Mouse (Mus musculus): ENCODE data around the gene Gstm5. TPM values are rescaled to one million over a fixed set of nuclear protein-coding genes. Genes with fewer than 3 reads are reported as not detected.

Gene Gstm5
- 217 TPM in 2 replicates for polyA plus RNA-seq (2016; fragmentation: Nextera tagmentation; extraction: Ambion mirVana)

DNA sequence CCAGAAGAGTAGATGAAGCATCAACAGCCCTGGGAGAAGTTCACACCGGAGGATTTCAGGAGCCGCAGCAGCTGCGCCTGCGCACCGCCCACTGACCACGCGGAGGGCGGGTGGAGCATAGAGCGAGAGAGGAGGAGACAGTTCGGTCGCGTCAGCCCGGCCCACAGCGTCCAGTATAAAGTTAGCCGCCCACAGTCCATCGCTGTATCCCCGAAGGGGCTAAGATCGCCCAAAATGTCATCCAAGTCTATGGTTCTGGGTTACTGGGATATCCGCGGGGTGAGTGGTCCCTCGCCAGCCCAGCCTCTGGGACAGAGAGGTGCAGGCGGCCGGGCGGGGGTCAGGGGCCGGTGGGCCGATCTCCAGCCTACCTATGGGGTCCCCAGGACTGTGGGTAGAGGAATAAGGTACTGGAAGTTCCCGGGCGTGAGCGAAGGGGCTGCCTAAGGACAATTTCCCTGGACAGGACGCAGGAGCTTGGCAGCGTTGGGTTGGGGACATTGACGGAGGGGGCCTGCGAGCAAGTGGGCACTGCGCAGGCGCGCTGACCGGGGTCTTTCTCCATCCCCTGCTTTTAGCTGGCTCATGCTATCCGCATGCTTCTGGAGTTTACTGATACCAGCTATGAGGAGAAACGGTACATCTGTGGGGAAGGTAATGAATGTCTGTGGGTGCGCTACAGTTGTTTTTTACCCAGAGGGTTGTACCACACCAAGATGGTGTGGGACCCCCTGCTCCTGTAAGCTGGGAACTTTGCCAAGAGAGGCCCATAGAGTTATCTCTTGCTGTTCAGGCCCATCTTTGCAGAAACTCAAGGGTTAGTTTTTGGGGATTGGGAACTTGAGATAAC, at the start of gene Gstm5:
TSS of gene Gstm5 (plus strand) at position 102 of the 850 bp plus-strand sequence.
- H3K27ac ChIP-seq = peak within 1 kb of the TSS; percentile 50; the same call in 1 of the 2 replicates
- 7% methylated on average over 40 of the region's 40 CpGs for WGBS

DNA sequence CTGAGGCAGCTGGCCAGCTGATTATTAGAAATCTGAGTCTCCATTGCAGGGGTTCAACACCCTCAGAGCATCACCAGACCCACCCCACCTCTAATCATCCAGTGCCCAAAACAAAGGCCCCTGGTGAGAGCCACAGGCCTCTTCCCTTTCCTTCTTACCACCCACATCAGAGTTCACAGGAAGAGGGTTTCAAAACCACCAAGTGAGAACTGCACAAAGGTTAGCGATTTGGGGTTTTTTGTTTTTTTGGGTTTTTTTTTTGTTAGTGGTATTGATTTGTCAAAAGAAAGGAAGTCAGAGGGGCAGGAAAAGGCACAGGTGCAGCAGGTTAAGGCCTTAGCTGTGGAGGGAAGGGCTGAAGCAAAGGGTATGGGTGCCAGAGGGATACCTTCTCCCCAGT, 49.4 kb upstream of the Gstm5 start:
- Histone ChIP-seq H3K4me3 (replicated peaks) (no peak overlapping the region), H3K9ac (replicated peaks) (no peak overlapping the region), H3K4me1 (replicated peaks) (peaks cover 43% of the 10 kb centered on the region), H3K36me3 (no peaks in the 10 kb centered on the region), H3K9me3 (no peaks in the 10 kb centered on the region), H3K27me3 (no peaks in the 10 kb centered on the region), H3K4me2 (no peak overlapping the region), H3K27ac (no peak overlapping the region)
- 81% methylated on average over 1 of the region's 1 CpGs for WGBS
- ATAC-seq (ENCODE audit: insufficient number of reproducible peaks, insufficient read depth, low FRiP score, low TSS enrichment, low read depth) = no peak

More for the DNA sequence above, at the start of gene Gstm5:
- Histone ChIP-seq H3K4me2 (peak within 1 kb of the TSS; percentile 60), H3K4me1 (replicated peaks) (peaks cover 13% of the 10 kb centered on the region), H3K27me3 (no peaks in the 10 kb centered on the region), H3K9me3 (no peaks in the 10 kb centered on the region), H3K36me3 (peaks cover 24% of the 10 kb centered on the region), H3K9ac (replicated peaks) (peak within 1 kb of the TSS; percentile 76), H3K4me3 (replicated peaks) (peak within 1 kb of the TSS; percentile 61)
- peak; percentile 92 for ATAC-seq (ENCODE audit: insufficient number of reproducible peaks, insufficient read depth, low FRiP score, low TSS enrichment, low read depth)

- Histone ChIP-seq H3K9ac (replicated peaks) (no peak overlapping the region), H3K4me3 (replicated peaks) (no peak overlapping the region), H3K9me3 (no peaks in the 10 kb centered on the region), H3K36me3 (no peaks in the 10 kb centered on the region), H3K4me2 (no peak overlapping the region), H3K4me1 (replicated peaks) (peaks cover 44% of the 10 kb centered on the region), H3K27me3 (no peaks in the 10 kb centered on the region), H3K27ac (no peak overlapping the region)
- ATAC-seq (ENCODE audit: insufficient number of reproducible peaks, insufficient read depth, low FRiP score, low TSS enrichment, low read depth) = no peak
- 92% methylated on average over 3 of the region's 3 CpGs for WGBS
Measured at GRCm38 (mm10) chr3:107846835-107847234, 48.8 kb upstream of the Gstm5 start.

DNA sequence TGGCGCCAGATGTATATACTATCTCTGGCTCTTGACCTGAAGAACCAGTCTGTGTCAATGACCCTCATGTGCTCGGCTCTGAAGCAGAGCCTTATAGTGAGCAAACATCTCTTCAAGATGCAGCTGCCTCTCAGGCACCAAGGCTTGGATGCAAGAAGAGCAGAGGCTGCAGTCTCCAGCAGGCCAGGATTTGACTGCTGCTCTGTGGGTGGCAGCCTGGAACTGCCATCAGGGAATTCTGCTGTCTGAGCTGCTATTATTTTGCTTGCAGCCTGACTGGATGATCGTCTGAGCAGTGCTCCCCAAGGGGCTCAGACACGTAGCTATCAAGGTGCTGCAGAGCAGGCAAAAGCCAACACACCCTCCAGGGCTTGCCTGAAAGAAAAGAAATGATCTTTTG, 47.5 kb upstream of the Gstm5 start:
- no peak for ATAC-seq (ENCODE audit: insufficient number of reproducible peaks, insufficient read depth, low FRiP score, low TSS enrichment, low read depth)
- Histone ChIP-seq H3K27ac (no peak overlapping the region; the same call in 1 of the 2 replicates), H3K9me3 (no peaks in the 10 kb centered on the region), H3K4me2 (no peak overlapping the region), H3K4me3 (replicated peaks) (no peak overlapping the region), H3K9ac (replicated peaks) (no peak overlapping the region), H3K27me3 (no peaks in the 10 kb centered on the region), H3K36me3 (no peaks in the 10 kb centered on the region), H3K4me1 (replicated peaks) (peaks cover 54% of the 10 kb centered on the region)
- whole genome bisulfite sequencing = 39% methylated on average over 4 of the region's 4 CpGs

GRCm38 (mm10) chr3:107849000-107849692, 46.5 kb upstream of the Gstm5 start:
- no peaks in the 10 kb centered on the region for H3K9me3 ChIP-seq
- H3K27me3 ChIP-seq = no peaks in the 10 kb centered on the region
- no peaks in the 10 kb centered on the region for H3K36me3 ChIP-seq
- H3K4me2 ChIP-seq = no peak overlapping the region
- H3K4me3 ChIP-seq (replicated peaks) = no peak overlapping the region
- no peak overlapping the region for H3K27ac ChIP-seq
- H3K9ac ChIP-seq (replicated peaks) = no peak overlapping the region
- no peak for ATAC-seq (ENCODE audit: insufficient number of reproducible peaks, insufficient read depth, low FRiP score, low TSS enrichment, low read depth)
- peaks cover 49% of the 10 kb centered on the region for H3K4me1 ChIP-seq (replicated peaks)
- WGBS = 62% methylated on average over 6 of the region's 6 CpGs

DNA sequence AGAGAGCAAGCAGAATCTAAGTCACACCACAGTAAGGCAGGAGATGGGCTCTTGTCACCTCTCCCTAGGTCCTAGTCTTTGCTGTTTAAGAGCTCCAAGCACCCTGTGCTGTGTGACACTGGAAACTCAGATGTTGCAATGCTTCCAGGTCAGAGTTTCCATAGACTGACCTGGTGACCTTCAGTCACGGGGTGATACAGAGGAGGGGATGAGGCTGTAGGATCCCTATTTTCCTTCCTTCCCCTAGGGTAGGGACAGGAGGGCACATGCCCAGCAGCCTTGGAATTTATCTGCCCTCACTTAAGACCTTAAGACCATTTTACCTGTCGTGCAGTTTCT, 46.0 kb upstream of the Gstm5 start:
- Histone ChIP-seq H3K4me2 (no peak overlapping the region), H3K27me3 (no peaks in the 10 kb centered on the region), H3K27ac (peak overlapping the region; percentile 75; the same call in 1 of the 2 replicates), H3K4me1 (replicated peaks) (peaks cover 48% of the 10 kb centered on the region), H3K9ac (replicated peaks) (no peak overlapping the region), H3K9me3 (no peaks in the 10 kb centered on the region), H3K36me3 (no peaks in the 10 kb centered on the region), H3K4me3 (replicated peaks) (no peak overlapping the region)
- ATAC-seq (ENCODE audit: insufficient number of reproducible peaks, insufficient read depth, low FRiP score, low TSS enrichment, low read depth) = no peak
- WGBS = 54% methylated on average over 2 of the region's 2 CpGs

- Histone ChIP-seq H3K4me1 (replicated peaks) (peaks cover 52% of the 10 kb centered on the region), H3K27ac (peak overlapping the region; percentile 75), H3K9ac (replicated peaks) (0 out of 2 replicates have a peak overlapping the region, but pooled peaks have one; percentile 18), H3K4me2 (peak overlapping the region; percentile 42), H3K4me3 (replicated peaks) (no peak overlapping the region; the same call in 1 of the 2 replicates), H3K36me3 (no peaks in the 10 kb centered on the region), H3K9me3 (no peaks in the 10 kb centered on the region), H3K27me3 (no peaks in the 10 kb centered on the region)
- WGBS = 6% methylated on average over 12 of the region's 12 CpGs
- peak; percentile 39; the same call in 1 of the 2 replicates for ATAC-seq (ENCODE audit: insufficient number of reproducible peaks, insufficient read depth, low FRiP score, low TSS enrichment, low read depth)
Measured at GRCm38 (mm10) chr3:107850418-107851031, 45.1 kb upstream of the Gstm5 start.

DNA sequence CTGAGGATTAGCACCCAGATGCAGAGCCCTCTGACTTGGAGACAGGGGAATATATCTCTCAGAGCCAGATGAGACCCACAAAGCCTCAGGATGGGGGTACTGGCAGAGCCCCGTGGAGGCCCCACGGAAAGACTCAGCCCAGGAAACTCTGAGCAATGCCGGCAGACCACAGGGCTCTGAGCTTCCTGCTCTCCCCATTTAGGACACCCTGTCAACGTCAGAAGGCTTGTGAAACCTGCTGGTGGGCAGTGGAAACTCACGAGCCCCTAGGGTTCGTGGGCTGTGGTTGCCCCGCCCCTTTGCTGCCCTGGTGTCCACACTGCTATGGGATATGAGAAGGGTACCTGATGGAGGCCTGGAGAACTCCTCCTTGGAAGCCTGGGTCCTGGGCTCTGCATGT, 42.8 kb upstream of the Gstm5 start:
- Histone ChIP-seq H3K4me2 (no peak overlapping the region), H3K4me1 (replicated peaks) (peaks cover 52% of the 10 kb centered on the region), H3K27me3 (no peaks in the 10 kb centered on the region), H3K9me3 (no peaks in the 10 kb centered on the region), H3K27ac (0 out of 2 replicates have a peak overlapping the region, but pooled peaks have one; percentile 18), H3K36me3 (no peaks in the 10 kb centered on the region), H3K9ac (replicated peaks) (no peak overlapping the region), H3K4me3 (replicated peaks) (no peak overlapping the region)
- 43% methylated on average over 7 of the region's 7 CpGs for WGBS
- no peak for ATAC-seq (ENCODE audit: insufficient number of reproducible peaks, insufficient read depth, low FRiP score, low TSS enrichment, low read depth)

DNA sequence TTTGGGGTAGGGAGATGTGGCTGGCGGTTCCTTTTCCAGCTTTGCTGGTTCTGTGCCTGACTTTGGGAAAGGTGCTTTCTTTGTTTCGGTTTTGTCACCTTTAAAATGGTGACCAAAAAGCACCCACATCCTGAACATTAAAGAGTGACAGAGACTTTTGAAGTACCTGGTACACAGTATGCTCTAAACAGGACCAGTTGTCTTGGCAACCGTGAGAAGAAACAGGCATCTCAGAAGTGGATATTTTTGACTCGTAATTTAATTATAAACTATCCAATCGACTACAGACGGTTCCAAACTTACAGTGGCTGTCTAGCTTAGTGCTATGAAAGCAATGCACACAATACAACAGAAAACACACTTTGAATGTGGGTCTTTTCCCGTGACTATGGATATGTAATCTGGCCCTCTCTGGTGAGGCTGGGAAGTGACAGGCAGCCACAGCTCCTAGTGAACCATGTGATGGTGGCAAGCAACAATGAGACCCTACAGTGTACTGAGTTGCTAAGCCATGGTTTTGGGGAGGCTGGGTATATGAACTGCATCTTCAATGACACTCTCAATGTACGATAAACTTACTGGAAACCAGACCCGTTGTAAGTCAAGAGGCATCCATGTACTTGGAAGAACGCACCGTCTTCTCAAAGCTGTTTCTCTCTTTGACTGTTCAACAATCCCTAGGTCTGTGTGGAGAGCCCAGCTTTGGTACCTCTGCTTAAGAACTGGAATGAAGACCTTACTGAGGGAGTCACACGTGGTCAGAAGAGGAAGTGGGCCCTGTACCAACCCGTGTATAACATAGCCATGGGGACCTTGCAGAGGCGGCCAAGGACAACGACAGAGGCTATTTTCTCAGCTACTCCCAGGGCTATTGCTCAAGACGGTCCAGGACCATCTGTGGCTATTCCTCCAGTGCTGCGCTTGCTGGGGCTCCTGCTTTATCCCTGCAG, 42.1 kb upstream of the Gstm5 start:
- Histone ChIP-seq H3K4me1 (replicated peaks) (peaks cover 49% of the 10 kb centered on the region), H3K27ac (0 out of 2 replicates have a peak overlapping the region, but pooled peaks have one; percentile 18)
- 82% methylated on average over 17 of the region's 17 CpGs for WGBS

GRCm38 (mm10) chr3:107855368-107855767, 40.3 kb upstream of the Gstm5 start:
- Histone ChIP-seq H3K4me3 (replicated peaks) (no peak overlapping the region), H3K27me3 (no peaks in the 10 kb centered on the region), H3K27ac (no peak overlapping the region), H3K36me3 (no peaks in the 10 kb centered on the region), H3K4me1 (replicated peaks) (peaks cover 33% of the 10 kb centered on the region), H3K9ac (replicated peaks) (no peak overlapping the region), H3K4me2 (no peak overlapping the region), H3K9me3 (no peaks in the 10 kb centered on the region)
- WGBS = 37% methylated on average over 13 of the region's 13 CpGs
- ATAC-seq (ENCODE audit: insufficient number of reproducible peaks, insufficient read depth, low FRiP score, low TSS enrichment, low read depth) = no peak

More for the DNA sequence above, 42.1 kb upstream of the Gstm5 start:
- no peak overlapping the region for H3K4me2 ChIP-seq
- H3K4me3 ChIP-seq (replicated peaks) = no peak overlapping the region
- H3K9ac ChIP-seq (replicated peaks) = no peak overlapping the region
- no peaks in the 10 kb centered on the region for H3K9me3 ChIP-seq
- no peak for ATAC-seq (ENCODE audit: insufficient number of reproducible peaks, insufficient read depth, low FRiP score, low TSS enrichment, low read depth)
- no peaks in the 10 kb centered on the region for H3K36me3 ChIP-seq
- no peaks in the 10 kb centered on the region for H3K27me3 ChIP-seq

Data from limb, embryonic 12.5 days (tissue).